Mouse (Mus musculus): Measurements from ENCODE around the gene Kctd8. TPM values are rescaled to one million over a fixed set of nuclear protein-coding genes. Genes with fewer than 3 reads are reported as not detected.
A peak's percentile ranks its signal among the peaks of the same experiment; 100 is the strongest.

Kctd8 gene
- polyA plus RNA-seq, 1 experiment from 2014 or later = 21.1 TPM

DNA sequence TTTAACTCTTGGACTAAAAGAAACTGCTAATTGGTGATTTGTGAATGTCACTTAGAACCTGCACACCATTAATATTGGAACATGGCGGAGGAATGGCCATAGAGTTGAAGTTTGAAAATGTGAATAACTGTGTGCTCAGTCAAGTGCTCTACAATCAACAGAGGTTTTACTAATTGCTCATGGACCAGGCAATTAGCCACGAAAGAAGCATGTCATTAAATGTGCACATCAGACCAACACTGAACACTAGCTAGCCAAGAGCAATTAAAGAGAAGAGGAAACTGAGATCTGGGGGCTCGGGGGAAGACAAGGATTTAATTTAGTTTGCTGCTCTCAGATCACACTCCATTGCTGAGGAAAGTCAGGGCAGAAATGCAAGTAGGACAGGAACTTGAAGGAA lies 126.3 kb downstream of the Kctd8 start:
- WGBS = 79% methylated on average over 3 of the region's 3 CpGs
- Histone ChIP-seq H3K4me1 (ENCODE audit: control insufficient read depth, insufficient read depth, low read length) (no peaks in the 10 kb centered on the region), H3K27me3 (ENCODE audit: control insufficient read depth, insufficient read depth, low read depth, low read length) (no peaks in the 10 kb centered on the region), H3K9ac (ENCODE audit: low read depth, low read length) (no peak overlapping the region), H3K9me3 (replicated peaks; ENCODE audit: control insufficient read depth, low read length, poor library complexity, severe bottlenecking) (no peaks in the 10 kb centered on the region), H3K4me2 (ENCODE audit: low read length) (no peak overlapping the region), H3K4me3 (ENCODE audit: low read depth, low read length) (no peak overlapping the region), H3K27ac (ENCODE audit: low read length) (no peak overlapping the region), H3K36me3 (ENCODE audit: control insufficient read depth, insufficient read depth, low read length) (no peaks in the 10 kb centered on the region)
- ATAC-seq = no peak

DNA sequence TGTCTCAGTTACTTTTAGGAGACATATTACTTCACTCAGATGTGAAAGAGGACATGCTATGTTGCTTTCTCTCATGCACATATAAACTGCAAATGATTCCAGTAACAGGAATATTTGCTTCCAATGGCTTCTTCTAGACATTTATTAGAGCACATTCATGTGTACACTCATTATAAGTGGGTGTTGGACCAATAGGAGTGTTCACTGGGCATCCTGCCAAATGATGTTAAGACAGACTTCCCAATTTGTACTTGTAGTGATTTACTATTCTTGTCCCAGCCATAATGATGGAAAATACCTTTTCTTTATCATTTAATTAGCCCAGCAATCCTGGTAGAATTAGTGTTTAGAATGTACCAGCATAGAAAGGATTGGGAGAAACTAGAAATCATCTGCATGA lies 132.1 kb downstream of the Kctd8 start:
- Histone ChIP-seq H3K4me1 (ENCODE audit: control insufficient read depth, insufficient read depth, low read length) (no peaks in the 10 kb centered on the region), H3K27me3 (ENCODE audit: control insufficient read depth, insufficient read depth, low read depth, low read length) (no peaks in the 10 kb centered on the region), H3K4me2 (ENCODE audit: low read length) (no peak overlapping the region), H3K27ac (ENCODE audit: low read length) (no peak overlapping the region), H3K9me3 (replicated peaks; ENCODE audit: control insufficient read depth, low read length, poor library complexity, severe bottlenecking) (no peaks in the 10 kb centered on the region), H3K36me3 (ENCODE audit: control insufficient read depth, insufficient read depth, low read length) (no peaks in the 10 kb centered on the region), H3K9ac (ENCODE audit: low read depth, low read length) (no peak overlapping the region), H3K4me3 (ENCODE audit: low read depth, low read length) (no peak overlapping the region)
- no peak for ATAC-seq

DNA sequence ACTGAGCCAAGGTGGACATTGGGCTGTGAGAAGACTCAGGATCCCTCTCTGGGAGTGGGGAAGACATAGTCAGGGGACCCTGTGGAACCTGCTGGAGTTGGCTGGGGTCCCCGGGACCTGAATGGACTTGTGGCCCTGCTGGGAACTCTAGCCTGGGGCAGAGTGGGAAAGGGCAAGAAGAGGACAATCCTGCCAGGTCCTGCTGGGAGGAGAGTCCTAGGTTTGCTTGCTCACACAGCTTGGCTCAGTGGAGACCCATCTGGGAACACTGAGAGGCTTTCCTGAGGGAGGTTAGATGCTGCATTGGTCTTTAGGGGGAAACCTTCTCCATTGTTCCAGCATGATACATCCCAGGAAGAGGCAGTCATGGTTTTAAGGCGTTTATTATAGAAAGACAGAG lies 133.8 kb downstream of the Kctd8 start:
- H3K27me3 ChIP-seq (ENCODE audit: control insufficient read depth, insufficient read depth, low read depth, low read length) = no peaks in the 10 kb centered on the region
- ATAC-seq = no peak
- no peaks in the 10 kb centered on the region for H3K4me1 ChIP-seq (ENCODE audit: control insufficient read depth, insufficient read depth, low read length)
- no peak overlapping the region for H3K4me2 ChIP-seq (ENCODE audit: low read length)
- whole genome bisulfite sequencing = 73% methylated on average over 2 of the region's 2 CpGs
- no peak overlapping the region for H3K4me3 ChIP-seq (ENCODE audit: low read depth, low read length)
- no peak overlapping the region for H3K27ac ChIP-seq (ENCODE audit: low read length)
- no peak overlapping the region for H3K9ac ChIP-seq (ENCODE audit: low read depth, low read length)
- no peaks in the 10 kb centered on the region for H3K9me3 ChIP-seq (replicated peaks; ENCODE audit: control insufficient read depth, low read length, poor library complexity, severe bottlenecking)
- no peaks in the 10 kb centered on the region for H3K36me3 ChIP-seq (ENCODE audit: control insufficient read depth, insufficient read depth, low read length)

DNA sequence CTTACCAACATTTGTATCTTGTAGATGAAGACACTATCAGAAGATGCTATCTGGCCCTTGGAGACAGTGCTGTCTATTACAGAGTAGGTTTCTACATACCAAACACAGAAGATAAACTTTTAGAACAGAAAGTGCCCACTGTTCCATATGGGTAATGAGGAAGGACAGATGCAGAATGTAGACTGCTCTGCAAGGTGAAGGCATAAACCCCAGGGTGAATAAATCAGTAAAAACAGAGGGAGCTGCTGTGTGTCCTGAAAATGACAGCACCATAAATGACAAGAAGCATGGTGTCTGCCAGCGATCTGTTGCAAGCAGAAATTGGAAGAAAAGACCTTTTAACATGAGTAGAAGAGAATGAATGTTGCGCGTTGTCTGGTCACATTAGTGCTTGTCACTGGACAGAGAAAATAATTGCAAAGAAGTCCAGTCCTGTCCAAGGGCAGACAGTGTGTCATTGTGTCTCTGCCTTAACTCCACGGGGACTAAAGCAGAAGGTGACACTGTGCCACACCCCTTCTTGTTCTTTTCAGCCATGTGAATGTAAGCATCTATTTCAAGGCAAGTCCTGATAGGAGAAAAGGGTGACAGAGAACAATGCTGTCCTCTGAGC lies 181.5 kb downstream of the Kctd8 start:
- no peak for ATAC-seq
- no peak overlapping the region for H3K9ac ChIP-seq (ENCODE audit: low read depth, low read length)
- no peak overlapping the region for H3K4me2 ChIP-seq (ENCODE audit: low read length)
- H3K36me3 ChIP-seq (ENCODE audit: control insufficient read depth, insufficient read depth, low read length) = no peaks in the 10 kb centered on the region
- no peaks in the 10 kb centered on the region for H3K4me1 ChIP-seq (ENCODE audit: control insufficient read depth, insufficient read depth, low read length)
- no peak overlapping the region for H3K4me3 ChIP-seq (ENCODE audit: low read depth, low read length)
- no peaks in the 10 kb centered on the region for H3K9me3 ChIP-seq (replicated peaks; ENCODE audit: control insufficient read depth, low read length, poor library complexity, severe bottlenecking)
- no peak overlapping the region for H3K27ac ChIP-seq (ENCODE audit: low read length)
- WGBS = 66% methylated on average over 4 of the region's 4 CpGs
- no peaks in the 10 kb centered on the region for H3K27me3 ChIP-seq (ENCODE audit: control insufficient read depth, insufficient read depth, low read depth, low read length)

DNA sequence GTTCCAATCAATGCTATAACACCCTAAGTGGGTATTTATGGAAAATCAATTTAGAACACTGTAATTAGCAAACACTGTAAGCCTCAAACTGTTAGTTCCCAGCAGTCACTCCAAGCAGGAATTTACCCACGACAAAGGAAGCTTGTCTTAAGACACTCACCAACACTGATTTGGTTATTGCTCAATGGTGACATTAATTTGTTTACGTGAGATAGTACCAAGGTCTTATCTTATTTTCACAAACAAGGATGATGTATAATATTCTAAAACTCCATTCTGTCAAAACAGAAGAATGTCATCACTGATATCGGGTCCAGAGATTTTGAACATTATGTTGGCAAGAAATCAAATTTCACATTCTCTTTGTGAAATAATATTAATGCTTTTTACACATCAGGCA lies 185.0 kb downstream of the Kctd8 start:
- H3K36me3 ChIP-seq (ENCODE audit: control insufficient read depth, insufficient read depth, low read length) = no peaks in the 10 kb centered on the region
- no peaks in the 10 kb centered on the region for H3K27me3 ChIP-seq (ENCODE audit: control insufficient read depth, insufficient read depth, low read depth, low read length)
- no peak for ATAC-seq
- H3K27ac ChIP-seq (ENCODE audit: low read length) = no peak overlapping the region
- H3K4me1 ChIP-seq (ENCODE audit: control insufficient read depth, insufficient read depth, low read length) = no peaks in the 10 kb centered on the region
- H3K9me3 ChIP-seq (replicated peaks; ENCODE audit: control insufficient read depth, low read length, poor library complexity, severe bottlenecking) = no peaks in the 10 kb centered on the region
- H3K4me2 ChIP-seq (ENCODE audit: low read length) = no peak overlapping the region
- H3K4me3 ChIP-seq (ENCODE audit: low read depth, low read length) = no peak overlapping the region
- 83% methylated on average over 3 of the region's 3 CpGs for WGBS
- no peak overlapping the region for H3K9ac ChIP-seq (ENCODE audit: low read depth, low read length)

DNA sequence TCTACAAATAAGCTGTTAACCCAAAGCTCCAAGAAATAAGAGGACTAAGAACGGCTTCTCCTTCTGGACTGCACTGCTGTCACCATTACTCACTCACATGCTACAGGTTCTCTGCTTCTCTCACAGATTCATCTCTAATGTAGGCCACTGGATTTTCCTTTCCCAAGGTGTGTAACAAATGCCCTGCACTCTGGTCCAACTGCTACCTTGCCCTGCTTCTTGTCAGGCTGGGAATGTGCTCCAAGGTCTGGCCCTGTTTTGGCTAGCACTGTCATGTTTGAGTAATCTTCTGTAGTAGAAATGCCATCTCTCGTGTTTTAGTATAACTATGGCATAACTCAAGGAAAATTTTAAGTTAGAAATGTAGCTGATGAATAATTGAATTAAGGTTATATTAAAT lies 195.7 kb downstream of the Kctd8 start:
- Histone ChIP-seq H3K9ac (ENCODE audit: low read depth, low read length) (no peak overlapping the region), H3K4me3 (ENCODE audit: low read depth, low read length) (no peak overlapping the region), H3K27ac (ENCODE audit: low read length) (no peak overlapping the region), H3K36me3 (ENCODE audit: control insufficient read depth, insufficient read depth, low read length) (no peaks in the 10 kb centered on the region), H3K4me1 (ENCODE audit: control insufficient read depth, insufficient read depth, low read length) (no peaks in the 10 kb centered on the region), H3K27me3 (ENCODE audit: control insufficient read depth, insufficient read depth, low read depth, low read length) (no peaks in the 10 kb centered on the region), H3K9me3 (replicated peaks; ENCODE audit: control insufficient read depth, low read length, poor library complexity, severe bottlenecking) (no peaks in the 10 kb centered on the region), H3K4me2 (ENCODE audit: low read length) (no peak overlapping the region)
- WGBS = 87% methylated on average over 2 of the region's 2 CpGs
- ATAC-seq = no peak

DNA sequence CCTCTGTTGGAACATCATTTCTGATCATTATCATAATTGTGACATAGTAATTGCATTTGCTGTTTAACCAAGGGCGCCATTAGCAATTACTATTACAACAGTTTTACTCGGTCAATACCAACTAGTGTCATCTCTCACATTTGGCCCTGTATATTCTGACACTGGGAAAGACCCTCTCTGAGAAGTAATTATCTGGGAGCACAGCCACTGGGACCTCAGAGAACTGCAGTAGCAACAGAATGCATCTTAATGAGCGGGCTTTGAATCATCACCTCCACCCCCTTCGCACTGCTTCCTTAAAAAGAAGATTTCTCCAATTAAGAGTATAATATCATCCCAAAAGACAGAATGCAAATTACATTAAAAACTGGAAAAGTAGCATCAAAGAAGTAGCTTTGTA lies 200.4 kb downstream of the Kctd8 start:
- Histone ChIP-seq H3K4me3 (ENCODE audit: low read depth, low read length) (no peak overlapping the region), H3K4me2 (ENCODE audit: low read length) (no peak overlapping the region), H3K36me3 (ENCODE audit: control insufficient read depth, insufficient read depth, low read length) (no peaks in the 10 kb centered on the region), H3K9ac (ENCODE audit: low read depth, low read length) (no peak overlapping the region), H3K9me3 (replicated peaks; ENCODE audit: control insufficient read depth, low read length, poor library complexity, severe bottlenecking) (no peaks in the 10 kb centered on the region), H3K4me1 (ENCODE audit: control insufficient read depth, insufficient read depth, low read length) (no peaks in the 10 kb centered on the region), H3K27ac (ENCODE audit: low read length) (no peak overlapping the region), H3K27me3 (ENCODE audit: control insufficient read depth, insufficient read depth, low read depth, low read length) (no peaks in the 10 kb centered on the region)
- ATAC-seq = peak; percentile 28; the same call in 1 of the 2 replicates
- WGBS = 79% methylated on average over 4 of the region's 4 CpGs

DNA sequence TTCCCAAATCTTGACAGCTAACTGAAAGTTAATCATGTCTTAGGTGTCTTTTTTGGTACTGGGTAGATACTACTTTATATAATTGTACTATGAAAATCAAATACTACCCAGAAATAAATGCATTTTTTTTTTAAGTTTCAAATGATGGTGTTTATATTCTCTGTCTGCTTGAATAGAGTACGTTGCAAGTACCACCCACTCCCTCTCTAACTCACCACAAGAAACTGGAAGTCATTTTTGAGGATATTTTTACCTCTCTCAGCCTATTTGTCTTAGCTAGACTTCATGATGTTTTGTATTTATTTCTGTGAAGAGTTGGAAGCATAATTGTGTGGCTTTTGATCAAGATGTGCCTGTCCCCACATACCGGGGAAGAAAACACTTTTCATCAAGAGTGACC lies 232.8 kb downstream of the Kctd8 start:
- no peak for ATAC-seq
- H3K36me3 ChIP-seq (ENCODE audit: control insufficient read depth, insufficient read depth, low read length) = no peaks in the 10 kb centered on the region

DNA sequence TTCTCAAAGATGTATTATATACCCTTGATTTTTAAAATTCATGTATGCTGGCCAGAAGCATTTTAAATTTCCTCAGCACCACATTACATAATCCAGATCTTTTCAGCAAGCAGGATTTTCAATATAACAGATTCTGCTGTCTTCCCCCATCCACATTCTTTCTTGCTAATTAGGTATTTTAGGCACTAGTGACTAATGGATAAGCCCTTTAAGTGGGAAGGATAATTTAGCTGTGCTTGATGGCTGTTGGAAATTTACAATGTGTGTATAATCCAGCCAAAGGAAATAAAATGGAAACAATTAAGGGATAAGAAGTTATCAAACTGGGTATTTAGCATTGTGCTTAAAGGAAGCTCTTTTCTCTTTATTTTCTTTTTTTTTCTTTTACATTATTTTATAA lies 252.6 kb downstream of the Kctd8 start:
- Histone ChIP-seq H3K27ac (ENCODE audit: low read length) (no peak overlapping the region), H3K9ac (ENCODE audit: low read depth, low read length) (no peak overlapping the region), H3K4me3 (ENCODE audit: low read depth, low read length) (no peak overlapping the region), H3K4me1 (ENCODE audit: control insufficient read depth, insufficient read depth, low read length) (no peaks in the 10 kb centered on the region), H3K4me2 (ENCODE audit: low read length) (no peak overlapping the region), H3K36me3 (ENCODE audit: control insufficient read depth, insufficient read depth, low read length) (no peaks in the 10 kb centered on the region), H3K9me3 (replicated peaks; ENCODE audit: control insufficient read depth, low read length, poor library complexity, severe bottlenecking) (no peaks in the 10 kb centered on the region), H3K27me3 (ENCODE audit: control insufficient read depth, insufficient read depth, low read depth, low read length) (no peaks in the 10 kb centered on the region)
- ATAC-seq = peak; percentile 39; the same call in 1 of the 2 replicates

More for the DNA sequence above, 232.8 kb downstream of the Kctd8 start:
- H3K27ac ChIP-seq (ENCODE audit: low read length) = no peak overlapping the region
- no peak overlapping the region for H3K4me3 ChIP-seq (ENCODE audit: low read depth, low read length)
- H3K4me1 ChIP-seq (ENCODE audit: control insufficient read depth, insufficient read depth, low read length) = no peaks in the 10 kb centered on the region
- WGBS = 78% methylated on average over 2 of the region's 2 CpGs
- H3K27me3 ChIP-seq (ENCODE audit: control insufficient read depth, insufficient read depth, low read depth, low read length) = no peaks in the 10 kb centered on the region
- H3K4me2 ChIP-seq (ENCODE audit: low read length) = no peak overlapping the region
- no peaks in the 10 kb centered on the region for H3K9me3 ChIP-seq (replicated peaks; ENCODE audit: control insufficient read depth, low read length, poor library complexity, severe bottlenecking)
- no peak overlapping the region for H3K9ac ChIP-seq (ENCODE audit: low read depth, low read length)
